Mouse (Mus musculus) lung, postnatal 14 days (tissue): ENCODE results near the gene Elovl5.

ENCODE experiments used
- DNase-seq: peaks from one replicate; pipeline ENCODE4 v3.0.0; 2021

The Elovl5 gene

GRCm38 (mm10) chr9:77929296-77929695 lies 12.1 kb downstream of the Elovl5 start:
- DNase-seq = no peak

- no peak for DNase-seq
These were observed 13.1 kb downstream of the Elovl5 start for GRCm38 (mm10) chr9:77930036-77930859.

GRCm38 (mm10) chr9:77930860-77931184 lies 13.7 kb downstream of the Elovl5 start:
- DNase-seq = no peak

GRCm38 (mm10) chr9:77931740-77932139 lies 14.6 kb downstream of the Elovl5 start:
- DNase-seq = no peak

GRCm38 (mm10) chr9:77935818-77936611 lies 18.9 kb downstream of the Elovl5 start:
- no peak for DNase-seq

GRCm38 (mm10) chr9:77937875-77938274 lies 20.7 kb downstream of the Elovl5 start:
- no peak for DNase-seq

GRCm38 (mm10) chr9:77938761-77939553 lies 21.8 kb downstream of the Elovl5 start:
- peak; percentile 67 for DNase-seq

- no peak for DNase-seq
These were observed 22.4 kb downstream of the Elovl5 start for GRCm38 (mm10) chr9:77939554-77939920.

GRCm38 (mm10) chr9:77941058-77941457 lies 23.9 kb downstream of the Elovl5 start:
- no peak for DNase-seq

GRCm38 (mm10) chr9:77941836-77942235 lies 24.7 kb downstream of the Elovl5 start:
- no peak for DNase-seq

GRCm38 (mm10) chr9:77942411-77942810 lies 25.2 kb downstream of the Elovl5 start:
- no peak for DNase-seq

GRCm38 (mm10) chr9:77943316-77943715 lies 26.2 kb downstream of the Elovl5 start:
- DNase-seq = no peak

GRCm38 (mm10) chr9:77944195-77944594 lies 27.0 kb downstream of the Elovl5 start:
- no peak for DNase-seq

GRCm38 (mm10) chr9:77945792-77946666 lies 28.9 kb downstream of the Elovl5 start:
- DNase-seq = no peak

- no peak for DNase-seq
These were observed 31.1 kb downstream of the Elovl5 start for GRCm38 (mm10) chr9:77948214-77948613.

- no peak for DNase-seq
These were observed 32.6 kb downstream of the Elovl5 start for GRCm38 (mm10) chr9:77949753-77950268.

- no peak for DNase-seq
These were observed 33.8 kb downstream of the Elovl5 start for GRCm38 (mm10) chr9:77950841-77951475.

GRCm38 (mm10) chr9:77951971-77952370 lies 34.8 kb downstream of the Elovl5 start:
- DNase-seq = no peak

- no peak for DNase-seq
These were observed 35.9 kb downstream of the Elovl5 start for GRCm38 (mm10) chr9:77953053-77953452.

- no peak for DNase-seq
These were observed 37.3 kb downstream of the Elovl5 start for GRCm38 (mm10) chr9:77954496-77954895.

- no peak for DNase-seq
These were observed 37.8 kb downstream of the Elovl5 start for GRCm38 (mm10) chr9:77954981-77955380.

- no peak for DNase-seq
These were observed 38.3 kb downstream of the Elovl5 start for GRCm38 (mm10) chr9:77955511-77955910.
